Mouse (Mus musculus) left cerebral cortex, adult 11 months (tissue): ENCODE measurements around the gene Gemin4.
"Not testable (repeated sequence)": the region's sequence is repeated elsewhere in the genome, so short reads cannot be mapped to it uniquely, and the experiment has no call there.

ENCODE experiments used
- DNase-seq: peaks from one replicate; pipeline ENCODE4 v3.0.0; 2022; ENCODE audit warnings: low spot score

Gene Gemin4

GRCm38 (mm10) chr11:76216049-76216540 is 1.4 kb downstream of the Gemin4 start:
- DNase-seq = no peak

- no peak for DNase-seq
Measured at GRCm38 (mm10) chr11:76215011-76215410, 2.5 kb downstream of the Gemin4 start.

GRCm38 (mm10) chr11:76213841-76214240 is 3.6 kb downstream of the Gemin4 start:
- DNase-seq = no peak

- DNase-seq = not testable (repeated sequence)
Measured at GRCm38 (mm10) chr11:76211595-76211994, 5.9 kb downstream of the Gemin4 start.

- DNase-seq = no peak
Measured at GRCm38 (mm10) chr11:76210228-76210985, 7.1 kb downstream of the Gemin4 start.

GRCm38 (mm10) chr11:76206793-76207192 is 10.7 kb downstream of the Gemin4 start:
- no peak for DNase-seq

GRCm38 (mm10) chr11:76201761-76202674 is 15.4 kb downstream of the Gemin4 start:
- DNase-seq = peak; percentile 77

GRCm38 (mm10) chr11:76196977-76197469 is 20.4 kb downstream of the Gemin4 start:
- no peak for DNase-seq

- DNase-seq = no peak
Measured at GRCm38 (mm10) chr11:76196275-76196976, 21.0 kb downstream of the Gemin4 start.

- no peak for DNase-seq
Measured at GRCm38 (mm10) chr11:76186908-76187307, 30.6 kb downstream of the Gemin4 start.

GRCm38 (mm10) chr11:76183745-76184144 is 33.7 kb downstream of the Gemin4 start:
- no peak for DNase-seq

- DNase-seq = no peak
Measured at GRCm38 (mm10) chr11:76180146-76180540, 37.3 kb downstream of the Gemin4 start.

GRCm38 (mm10) chr11:76179495-76180145 is 37.8 kb downstream of the Gemin4 start, which contains the start of the genes Vps53 and Fam57a:
Vps53 (minus strand) TSS chr11:76179647.
Fam57a (plus strand) TSS chr11:76179671.
- DNase-seq = peak; percentile 77

GRCm38 (mm10) chr11:76178726-76179494 is 38.6 kb downstream of the Gemin4 start:
- DNase-seq = no peak

- DNase-seq = no peak
Measured at GRCm38 (mm10) chr11:76170207-76170606, 47.3 kb downstream of the Gemin4 start.

GRCm38 (mm10) chr11:76168976-76169375 is 48.5 kb downstream of the Gemin4 start:
- no peak for DNase-seq

- DNase-seq = no peak
Measured at GRCm38 (mm10) chr11:76167079-76167765, 50.2 kb downstream of the Gemin4 start.

- no peak for DNase-seq
Measured at GRCm38 (mm10) chr11:76166657-76167056, 50.8 kb downstream of the Gemin4 start.
